Mouse (Mus musculus): ENCODE data around the gene Bpifb2.

Gene Bpifb2

DNA sequence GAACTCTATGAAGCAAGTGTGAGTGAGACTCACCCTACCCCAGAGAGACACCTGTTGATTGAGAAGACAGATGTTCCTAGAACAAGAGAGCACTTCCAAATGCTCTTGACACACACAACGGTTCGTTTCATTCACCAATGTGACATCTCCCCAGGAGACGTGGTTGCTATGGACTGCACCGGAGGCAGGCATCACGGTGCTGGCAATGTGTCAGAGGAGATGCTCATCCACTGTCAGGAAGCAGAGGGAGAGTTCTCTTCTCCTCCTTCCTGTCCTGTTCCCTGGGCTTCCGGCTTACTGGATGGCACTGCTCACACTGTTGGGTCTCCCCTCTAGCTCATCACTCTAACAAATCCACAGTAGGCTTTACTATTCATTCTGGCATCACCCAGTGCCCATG is 58.5 kb downstream of the Bpifb2 start:
- no peak for DNase-seq

- DNase-seq = no peak
These were observed 60.5 kb downstream of the Bpifb2 start for GRCm38 (mm10) chr2:153935348-153935747.

GRCm38 (mm10) chr2:153937843-153938242 is 63.0 kb downstream of the Bpifb2 start, which contains the start of gene Bpifb4:
TSS of gene Bpifb4 (plus strand) at chr2:153938212.
- no peak for DNase-seq

GRCm38 (mm10) chr2:153943537-153943936 is 68.7 kb downstream of the Bpifb2 start:
- DNase-seq = peak; percentile 8 to 71

DNA sequence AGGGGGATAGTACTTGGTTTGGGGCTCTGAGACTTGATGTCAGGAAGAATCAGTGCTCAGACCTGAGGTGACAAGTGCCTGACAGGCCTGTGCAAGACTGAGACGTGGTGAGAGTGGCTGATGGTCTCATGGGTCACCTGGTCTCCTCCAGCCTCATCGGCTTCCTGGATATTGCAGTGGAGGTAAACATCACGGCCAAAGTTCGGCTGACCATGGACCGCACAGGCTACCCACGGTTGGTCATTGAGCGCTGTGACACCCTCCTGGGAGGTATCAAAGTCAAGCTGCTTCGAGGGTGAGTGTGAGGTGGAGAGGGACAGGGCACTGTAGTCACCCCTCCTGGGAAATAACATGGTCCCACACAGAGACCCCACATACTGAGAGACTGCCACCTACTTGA is 69.7 kb downstream of the Bpifb2 start:
- DNase-seq = no peak

Measured in kidney, postnatal 36 days (tissue).